Mouse (Mus musculus) heart, embryonic 15.5 days (tissue): ENCODE data around the gene Piwil1. TPM values are rescaled to one million over a fixed set of nuclear protein-coding genes. Genes with fewer than 3 reads are reported as not detected.

Experiments used
- ATAC-seq: fragments of 200-750 bp; cut with Nextera tagmentation; replicated peaks from 2 replicates; pipeline ENCODE4 v1.8.0; 2017; ENCODE audit warnings: low read depth, moderate TSS enrichment; ENCODE audit not compliant: insufficient number of reproducible peaks, insufficient read depth, low FRiP score
- H3K27ac ChIP-seq: fragments of 300-500 bp; sonication (generic); 2 replicates; pipeline ENCODE4 v1.5.1; 2015; ENCODE audit warnings: mild to moderate bottlenecking, inconsistent platforms
- H3K27me3 ChIP-seq: fragments of 300-500 bp; sonication (generic); 2 replicates; pipeline ENCODE4 v1.6.1; 2015; ENCODE audit warnings: inconsistent platforms
- H3K36me3 ChIP-seq: fragments of 300-500 bp; sonication (generic); 2 replicates; pipeline ENCODE4 v1.6.1; 2015; ENCODE audit warnings: mild to moderate bottlenecking, inconsistent platforms
- H3K4me1 ChIP-seq: fragments of 300-500 bp; sonication (generic); replicated peaks from 2 replicates; pipeline ENCODE4 v1.6.1; 2015; ENCODE audit warnings: inconsistent platforms
- H3K4me2 ChIP-seq: fragments of 300-500 bp; sonication (generic); 2 replicates; pipeline ENCODE4 v1.6.1; 2015; ENCODE audit warnings: inconsistent platforms, mild to moderate bottlenecking, moderate library complexity
- H3K4me3 ChIP-seq: fragments of 300-500 bp; sonication (generic); 2 replicates; pipeline ENCODE4 v1.5.1; 2015; ENCODE audit warnings: mild to moderate bottlenecking, inconsistent platforms
- H3K9ac ChIP-seq: fragments of 300-500 bp; sonication (generic); 2 replicates; pipeline ENCODE4 v1.6.1; 2015; ENCODE audit warnings: mild to moderate bottlenecking, inconsistent platforms
- H3K9me3 ChIP-seq: fragments of 300-500 bp; sonication (generic); replicated peaks from 2 replicates; pipeline ENCODE4 v1.6.1; 2016; ENCODE audit warnings: inconsistent platforms
- WGBS: fragments of 180-500 bp; shearing (Covaris S2); methylation state at CpG from one replicate; pipeline ENCODE4 v1.1.7; 2015; ENCODE audit warnings: mixed read lengths; 5-methylcytosine and 5-hydroxymethylcytosine counted together
- polyA plus RNA-seq: library from polyadenylated mRNA; unstranded; fragments of >200 nt; fragmentation: Nextera tagmentation; extraction: Ambion mirVana; gene quantifications from 2 replicates; pipeline ENCODE4 v1.2.1, GENCODE M21; 2015

Gene Piwil1
- polyA plus RNA-seq, 1 experiment from 2014 or later, result not detected

DNA sequence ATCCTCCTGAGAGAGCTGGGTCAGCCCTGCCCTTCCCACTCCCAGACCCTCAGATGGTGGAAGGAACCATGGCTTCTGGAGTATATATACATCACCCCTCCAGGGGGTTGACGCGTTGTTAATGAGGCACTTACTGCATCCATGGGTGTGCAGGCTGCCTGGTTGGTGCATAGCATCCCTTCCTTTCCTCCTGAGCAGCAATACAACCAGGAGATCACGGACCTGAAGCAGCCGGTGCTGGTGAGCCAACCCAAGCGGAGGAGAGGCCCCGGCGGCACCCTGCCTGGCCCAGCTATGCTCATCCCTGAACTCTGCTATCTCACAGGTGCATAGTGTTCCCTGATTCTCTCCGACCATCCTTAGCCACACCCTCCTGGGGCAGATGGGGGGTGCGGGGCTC lies 42.9 kb downstream of the Piwil1 start:
- Histone ChIP-seq H3K27ac (no peak overlapping the region), H3K9me3 (no peaks in the 10 kb centered on the region), H3K4me1 (no peaks in the 10 kb centered on the region), H3K27me3 (peaks cover 9% of the 10 kb centered on the region; the same call in 1 of the 2 replicates), H3K9ac (no peak overlapping the region), H3K4me3 (no peak overlapping the region), H3K4me2 (no peak overlapping the region), H3K36me3 (no peaks in the 10 kb centered on the region)
- 59% methylated on average over 9 of the region's 9 CpGs for WGBS
- ATAC-seq, result no peak

DNA sequence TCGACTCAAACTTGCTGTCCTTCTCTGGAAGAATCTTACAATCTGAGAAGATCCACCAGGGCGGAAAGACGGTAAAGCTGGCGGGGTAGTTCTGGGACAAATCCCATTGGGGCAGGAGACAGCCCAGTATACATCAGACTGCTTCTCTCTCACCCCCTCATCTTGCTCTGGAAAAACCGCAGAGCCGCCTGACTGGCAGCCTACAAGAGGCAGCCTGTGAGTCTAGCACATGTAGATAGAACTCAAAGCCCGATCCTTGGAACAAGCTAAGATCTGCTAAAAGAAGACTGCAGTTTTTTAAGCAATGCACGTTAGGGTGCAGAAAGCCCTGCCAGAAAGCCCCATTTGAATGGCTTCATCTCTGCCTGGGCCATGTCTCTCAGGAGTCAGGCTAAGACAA lies 43.9 kb downstream of the Piwil1 start:
- peaks cover 3% of the 10 kb centered on the region; the same call in 1 of the 2 replicates for H3K27me3 ChIP-seq
- no peak overlapping the region for H3K9ac ChIP-seq
- no peak for ATAC-seq
- WGBS, result 71% methylated on average over 8 of the region's 8 CpGs
- H3K4me1 ChIP-seq, result no peaks in the 10 kb centered on the region
- no peak overlapping the region for H3K27ac ChIP-seq
- H3K36me3 ChIP-seq, result no peaks in the 10 kb centered on the region
- no peak overlapping the region for H3K4me3 ChIP-seq
- H3K9me3 ChIP-seq, result no peaks in the 10 kb centered on the region
- no peak overlapping the region for H3K4me2 ChIP-seq

DNA sequence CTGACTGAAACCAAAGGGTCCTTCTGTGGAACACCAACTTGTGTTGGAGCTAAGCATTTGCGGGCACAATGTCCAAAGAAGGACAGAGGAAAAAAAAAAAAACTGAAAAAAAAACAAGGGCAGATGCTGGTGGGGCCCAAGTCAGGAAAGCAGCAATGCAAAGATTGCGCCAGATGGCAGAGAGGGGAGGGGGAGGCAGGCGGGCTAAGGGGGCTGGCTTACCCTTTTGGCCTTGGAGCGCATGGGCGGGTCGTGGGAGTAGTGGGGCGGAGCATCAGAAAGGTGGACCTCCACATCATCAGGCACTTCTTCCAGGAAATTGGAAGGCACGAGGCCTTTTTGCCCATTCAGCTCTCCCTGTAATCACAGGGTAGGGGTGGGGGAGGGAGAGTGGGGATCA lies 58.8 kb downstream of the Piwil1 start:
- WGBS, result 31% methylated on average over 8 of the region's 8 CpGs
- H3K27ac ChIP-seq, result no peak overlapping the region

DNA sequence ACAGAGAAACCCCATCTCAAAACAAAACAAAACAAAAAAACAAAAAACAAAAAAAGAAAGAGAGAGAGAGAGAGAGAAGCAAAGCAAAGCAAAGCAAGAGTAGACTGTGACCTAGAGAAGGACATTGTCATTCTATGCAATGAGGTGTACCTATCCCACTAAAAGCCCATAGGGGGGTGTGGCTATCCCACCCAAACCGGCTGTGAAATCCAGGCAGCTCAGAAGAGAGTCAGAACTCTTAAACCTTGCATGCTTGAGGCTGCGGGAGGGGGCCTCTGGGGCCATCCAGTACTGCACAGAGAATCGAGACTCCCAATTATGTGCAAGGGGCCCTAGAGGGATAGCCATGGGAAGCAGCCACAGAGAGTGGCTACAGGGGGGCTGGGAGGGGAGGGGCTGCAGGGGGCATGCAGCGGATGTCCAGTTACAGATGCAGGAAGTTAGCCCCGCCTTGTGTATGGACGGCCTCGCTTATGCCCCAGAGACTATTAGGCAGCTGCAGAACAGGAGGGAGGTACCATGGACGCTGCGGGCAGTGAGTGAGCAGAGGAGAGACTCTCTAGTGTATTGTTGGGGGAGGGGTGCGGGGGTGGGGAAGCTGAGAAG lies 66.8 kb downstream of the Piwil1 start:
- H3K4me1 ChIP-seq, result no peaks in the 10 kb centered on the region
- H3K4me2 ChIP-seq, result peak overlapping the region; percentile 13; the same call in 1 of the 2 replicates
- WGBS, result 21% methylated on average over 10 of the region's 10 CpGs
- H3K4me3 ChIP-seq, result no peak overlapping the region
- H3K27me3 ChIP-seq, result no peaks in the 10 kb centered on the region
- no peaks in the 10 kb centered on the region for H3K9me3 ChIP-seq
- ATAC-seq, result no peak
- H3K36me3 ChIP-seq, result no peaks in the 10 kb centered on the region
- no peak overlapping the region for H3K9ac ChIP-seq
- H3K27ac ChIP-seq, result no peak overlapping the region

More for the DNA sequence above, 58.8 kb downstream of the Piwil1 start:
- no peaks in the 10 kb centered on the region for H3K36me3 ChIP-seq
- no peak overlapping the region for H3K4me3 ChIP-seq
- H3K27me3 ChIP-seq, result no peaks in the 10 kb centered on the region
- H3K9ac ChIP-seq, result no peak overlapping the region
- no peak overlapping the region for H3K4me2 ChIP-seq
- no peak for ATAC-seq
- H3K4me1 ChIP-seq, result no peaks in the 10 kb centered on the region
- no peaks in the 10 kb centered on the region for H3K9me3 ChIP-seq

DNA sequence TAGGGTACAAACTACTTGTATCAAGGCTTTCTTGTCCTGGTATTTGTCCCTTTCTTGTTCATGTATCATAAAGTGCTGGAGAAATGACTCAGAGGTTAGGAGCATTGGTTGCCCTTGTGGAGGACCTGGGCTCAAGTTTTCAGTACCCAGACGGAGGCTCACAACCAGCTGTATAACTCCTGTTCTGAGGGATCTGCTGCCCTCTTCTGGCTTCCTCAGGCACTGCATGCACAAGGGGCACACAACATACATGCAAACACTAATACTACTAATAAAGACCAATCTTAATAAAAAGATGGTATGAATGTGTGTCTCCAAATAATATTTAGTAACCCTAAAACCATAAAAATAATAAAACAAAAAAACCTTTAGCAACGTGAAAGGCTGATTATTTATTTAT lies 74.1 kb downstream of the Piwil1 start:
- no peak overlapping the region for H3K4me2 ChIP-seq
- no peaks in the 10 kb centered on the region for H3K27me3 ChIP-seq
- ATAC-seq, result no peak
- H3K9me3 ChIP-seq, result no peaks in the 10 kb centered on the region; the same call in 1 of the 2 replicates
- H3K27ac ChIP-seq, result no peak overlapping the region
- H3K4me1 ChIP-seq, result no peaks in the 10 kb centered on the region
- H3K4me3 ChIP-seq, result no peak overlapping the region
- no peak overlapping the region for H3K9ac ChIP-seq
- WGBS, result 61% methylated on average over 2 of the region's 2 CpGs
- H3K36me3 ChIP-seq, result no peaks in the 10 kb centered on the region

DNA sequence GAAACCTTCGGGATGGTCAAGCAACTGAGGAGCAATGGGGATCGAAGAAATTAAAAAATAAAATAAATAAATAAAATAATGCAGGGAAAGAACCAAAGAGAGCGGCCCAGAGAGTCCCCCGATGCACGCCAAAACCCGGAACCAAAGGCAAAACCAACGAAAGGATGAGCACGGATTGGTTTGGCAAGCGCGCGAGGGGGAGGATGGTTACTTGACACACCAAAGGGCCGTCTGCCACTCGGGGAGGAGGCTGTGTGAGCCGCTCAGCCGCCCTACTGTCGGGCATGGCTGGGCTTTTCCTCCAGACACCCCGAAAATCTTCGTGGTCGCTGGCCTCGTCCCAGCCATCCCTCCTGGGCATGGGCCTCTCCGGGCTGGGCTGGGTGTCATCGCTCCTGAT lies 79.3 kb downstream of the Piwil1 start:
- WGBS, result 68% methylated on average over 22 of the region's 22 CpGs
- no peaks in the 10 kb centered on the region for H3K36me3 ChIP-seq
- ATAC-seq, result no peak
- no peak overlapping the region for H3K9ac ChIP-seq
- H3K9me3 ChIP-seq, result no peaks in the 10 kb centered on the region
- H3K4me3 ChIP-seq, result no peak overlapping the region
- H3K27ac ChIP-seq, result no peak overlapping the region
- no peak overlapping the region for H3K4me2 ChIP-seq
- H3K27me3 ChIP-seq, result no peaks in the 10 kb centered on the region
- H3K4me1 ChIP-seq, result no peaks in the 10 kb centered on the region

DNA sequence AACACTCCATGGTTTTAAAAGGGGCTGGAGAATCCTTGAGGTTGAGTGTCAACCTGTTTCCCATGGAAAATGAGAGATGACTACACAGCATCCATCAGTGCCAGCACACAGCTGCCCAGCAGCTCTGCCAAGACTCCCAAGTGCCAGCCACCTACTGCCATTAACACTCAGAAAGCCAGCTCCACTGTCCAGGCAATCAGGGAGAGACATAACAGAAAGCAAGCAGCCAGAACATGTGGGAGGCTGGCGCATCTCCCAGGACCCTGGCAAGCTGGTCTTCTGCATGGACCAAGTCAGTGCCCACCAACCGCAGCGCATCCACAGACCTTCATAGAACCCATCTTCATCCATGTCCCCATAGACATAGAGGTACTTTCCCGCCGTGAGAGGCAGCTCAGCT lies 98.3 kb downstream of the Piwil1 start:
- Histone ChIP-seq H3K4me1 (no peaks in the 10 kb centered on the region), H3K9me3 (no peaks in the 10 kb centered on the region), H3K27me3 (no peaks in the 10 kb centered on the region), H3K9ac (no peak overlapping the region), H3K36me3 (no peaks in the 10 kb centered on the region), H3K27ac (no peak overlapping the region), H3K4me3 (no peak overlapping the region), H3K4me2 (no peak overlapping the region)
- ATAC-seq, result no peak
- WGBS, result 81% methylated on average over 5 of the region's 5 CpGs

Other genes with a start within 250 kb of the Piwil1 start
- 0.23 and 0.30 TPM in 2 replicates for gene Fzd10, start 101.7 kb upstream of the Piwil1 start, polyA plus RNA-seq